Mouse (Mus musculus) lung, postnatal 0 days (tissue): ENCODE measurements around the gene Runx3. TPM values are rescaled to one million over a fixed set of nuclear protein-coding genes. Genes with fewer than 3 reads are reported as not detected.

ENCODE experiments used
- ATAC-seq: fragments of 200-750 bp; cut with Nextera tagmentation; 2 replicates; pipeline ENCODE4 v1.8.0; 2017; ENCODE audit warnings: moderate library complexity
- DNase-seq: peaks from one replicate; pipeline ENCODE4 v3.0.0-alpha.2; 2016; ENCODE audit warnings: low spot score
- H3K27ac ChIP-seq: fragments of 300-500 bp; sonication (generic); 2 replicates; pipeline ENCODE4 v1.5.1; 2014; ENCODE audit warnings: antibody characterized with exemption, mild to moderate bottlenecking, low read length, mixed read lengths
- H3K27me3 ChIP-seq: fragments of 300-500 bp; sonication (generic); replicated peaks from 2 replicates; pipeline ENCODE4 v1.6.1; 2014; ENCODE audit warnings: low read length, mixed read lengths; ENCODE audit not compliant: insufficient read depth
- H3K36me3 ChIP-seq: fragments of 300-500 bp; sonication (generic); 2 replicates; pipeline ENCODE4 v1.6.1; 2014; ENCODE audit warnings: low read length, mixed read lengths; ENCODE audit not compliant: insufficient read depth
- H3K4me1 ChIP-seq: fragments of 300-500 bp; sonication (generic); 2 replicates; pipeline ENCODE4 v1.6.1; 2014; ENCODE audit warnings: antibody characterized with exemption, low read depth, low read length, mixed read lengths; ENCODE audit not compliant: insufficient read depth
- H3K4me2 ChIP-seq: fragments of 300-500 bp; sonication (generic); replicated peaks from 2 replicates; pipeline ENCODE4 v1.6.1; 2014; ENCODE audit warnings: low read depth, mild to moderate bottlenecking, low read length, moderate library complexity, mixed read lengths
- H3K4me3 ChIP-seq: fragments of 300-500 bp; sonication (generic); 2 replicates; pipeline ENCODE4 v1.5.1; 2014; ENCODE audit warnings: low read depth, low read length
- H3K9ac ChIP-seq: fragments of 300-500 bp; sonication (generic); replicated peaks from 2 replicates; pipeline ENCODE4 v1.6.1; 2014; ENCODE audit warnings: low read depth, mild to moderate bottlenecking
- H3K9me3 ChIP-seq: fragments of 300-500 bp; sonication (generic); 2 replicates; pipeline ENCODE4 v1.6.1; 2016; ENCODE audit warnings: low read length, mixed read lengths
- CTCF ChIP-seq: IDR thresholded peaks from 2 replicates; pipeline ENCODE4 v1.5.1; 2016; ENCODE audit warnings: antibody characterized with exemption, mild to moderate bottlenecking
- EP300 ChIP-seq: IDR thresholded peaks from 2 replicates; pipeline ENCODE4 v1.6.1; 2016; ENCODE audit warnings: antibody characterized with exemption, mild to moderate bottlenecking, control low read depth
- WGBS: fragments of 180-500 bp; shearing (Covaris S2); extraction: QIAGEN DNeasy Blood & Tissue Kit; methylation state at CpG from one replicate; pipeline ENCODE4 v1.1.7; 2014; 5-methylcytosine and 5-hydroxymethylcytosine counted together
- polyA plus RNA-seq: library from polyadenylated mRNA; unstranded; fragments of >200 nt; fragmentation: Nextera tagmentation; extraction: Ambion mirVana; gene quantifications from 2 replicates; pipeline ENCODE4 v1.2.1, GENCODE M21; 2015

The Runx3 gene
- polyA plus RNA-seq, 1 experiment from 2014 or later = 0.13 TPM

- H3K27ac ChIP-seq = no peak overlapping the region
- H3K4me1 ChIP-seq = no peaks in the 10 kb centered on the region
- peak overlapping the region; percentile 11; the same call in 1 of the 2 replicates for H3K4me2 ChIP-seq
- TF ChIP-seq CTCF = no peak
- ATAC-seq (no peak), DNase-seq (peak; percentile 49)
- H3K36me3 ChIP-seq = no peaks in the 10 kb centered on the region
- H3K4me3 ChIP-seq = no peak overlapping the region
- no peak overlapping the region for H3K9ac ChIP-seq
- no peaks in the 10 kb centered on the region for H3K9me3 ChIP-seq
- no peaks in the 10 kb centered on the region for H3K27me3 ChIP-seq
- 22% methylated on average over 22 of the region's 22 CpGs for WGBS
Measured at GRCm38 (mm10) chr4:135128841-135129520, 8.5 kb downstream of the Runx3 start.

GRCm38 (mm10) chr4:135130156-135130555, 9.7 kb downstream of the Runx3 start:
- H3K36me3 ChIP-seq = no peaks in the 10 kb centered on the region
- 87% methylated on average over 6 of the region's 6 CpGs for WGBS
- H3K9me3 ChIP-seq = no peaks in the 10 kb centered on the region
- H3K4me1 ChIP-seq = no peaks in the 10 kb centered on the region
- TF ChIP-seq CTCF (no peak), EP300 (no peak)
- DNase-seq (no peak), ATAC-seq (no peak)
- H3K27me3 ChIP-seq = no peaks in the 10 kb centered on the region
- no peak overlapping the region for H3K4me3 ChIP-seq
- H3K4me2 ChIP-seq = no peak overlapping the region
- no peak overlapping the region for H3K9ac ChIP-seq
- H3K27ac ChIP-seq = no peak overlapping the region

- ATAC-seq = no peak
- H3K9me3 ChIP-seq = no peaks in the 10 kb centered on the region
- no peaks in the 10 kb centered on the region for H3K27me3 ChIP-seq
Measured at GRCm38 (mm10) chr4:135131145-135131544, 10.7 kb downstream of the Runx3 start.

GRCm38 (mm10) chr4:135132797-135133196, 12.3 kb downstream of the Runx3 start:
- H3K27ac ChIP-seq = no peak overlapping the region
- no peaks in the 10 kb centered on the region for H3K36me3 ChIP-seq
- TF ChIP-seq CTCF (no peak), EP300 (no peak)
- WGBS = 82% methylated on average over 12 of the region's 12 CpGs
- ATAC-seq = no peak
- H3K4me1 ChIP-seq = no peaks in the 10 kb centered on the region
- H3K27me3 ChIP-seq = no peaks in the 10 kb centered on the region; the same call in 1 of the 2 replicates
- no peak overlapping the region for H3K4me3 ChIP-seq
- DNase-seq = no peak
- H3K9ac ChIP-seq = no peak overlapping the region
- no peaks in the 10 kb centered on the region for H3K9me3 ChIP-seq
- no peak overlapping the region for H3K4me2 ChIP-seq

More at GRCm38 (mm10) chr4:135131145-135131544, 10.7 kb downstream of the Runx3 start:
- Histone ChIP-seq H3K4me3 (no peak overlapping the region), H3K27ac (no peak overlapping the region), H3K4me1 (no peaks in the 10 kb centered on the region), H3K4me2 (no peak overlapping the region), H3K9ac (no peak overlapping the region), H3K36me3 (no peaks in the 10 kb centered on the region)
- DNase-seq = no peak
- WGBS = 76% methylated on average over 6 of the region's 6 CpGs
- TF ChIP-seq CTCF = no peak
- no peak for TF ChIP-seq EP300

- H3K4me2 ChIP-seq = no peak overlapping the region
- no peak overlapping the region for H3K4me3 ChIP-seq
- no peak overlapping the region for H3K27ac ChIP-seq
- no peaks in the 10 kb centered on the region for H3K9me3 ChIP-seq
- TF ChIP-seq CTCF = no peak
- no peaks in the 10 kb centered on the region for H3K36me3 ChIP-seq
- 54% methylated on average over 4 of the region's 4 CpGs for WGBS
- H3K9ac ChIP-seq = no peak overlapping the region
- DNase-seq (no peak), ATAC-seq (no peak)
- no peaks in the 10 kb centered on the region; the same call in 1 of the 2 replicates for H3K27me3 ChIP-seq
- H3K4me1 ChIP-seq = no peaks in the 10 kb centered on the region
Measured at GRCm38 (mm10) chr4:135133711-135134110, 13.3 kb downstream of the Runx3 start.

GRCm38 (mm10) chr4:135135331-135135730, 14.9 kb downstream of the Runx3 start:
- H3K27ac ChIP-seq = no peak overlapping the region
- H3K4me3 ChIP-seq = no peak overlapping the region
- H3K27me3 ChIP-seq = peaks cover 12% of the 10 kb centered on the region; the same call in 1 of the 2 replicates
- H3K9me3 ChIP-seq = no peaks in the 10 kb centered on the region
- WGBS = 73% methylated on average over 6 of the region's 6 CpGs
- DNase-seq (no peak), ATAC-seq (no peak)
- no peak for TF ChIP-seq CTCF
- no peak for TF ChIP-seq EP300
- no peaks in the 10 kb centered on the region for H3K36me3 ChIP-seq
- no peak overlapping the region for H3K9ac ChIP-seq
- H3K4me1 ChIP-seq = no peaks in the 10 kb centered on the region
- H3K4me2 ChIP-seq = no peak overlapping the region

- TF ChIP-seq EP300 (no peak), CTCF (no peak)
- H3K27me3 ChIP-seq = peaks cover 21% of the 10 kb centered on the region
- DNase-seq (no peak), ATAC-seq (no peak)
- H3K9me3 ChIP-seq = no peaks in the 10 kb centered on the region
- 67% methylated on average over 8 of the region's 8 CpGs for WGBS
- no peak overlapping the region for H3K4me3 ChIP-seq
- no peak overlapping the region for H3K27ac ChIP-seq
- H3K9ac ChIP-seq = no peak overlapping the region
- H3K4me2 ChIP-seq = no peak overlapping the region
- no peaks in the 10 kb centered on the region for H3K4me1 ChIP-seq
- H3K36me3 ChIP-seq = no peaks in the 10 kb centered on the region
Measured at GRCm38 (mm10) chr4:135136202-135136601, 15.8 kb downstream of the Runx3 start.
